Mouse (Mus musculus) liver, adult 2 months (tissue): Measurements from ENCODE around the gene Mcm9.

Source experiments
- CTCF ChIP-seq: fragments of 200-500 bp; IDR thresholded peaks from 2 replicates; pipeline ENCODE4 v1.5.1; 2011; ENCODE audit warnings: low read depth, low read length, control low read depth
- POLR2A ChIP-seq: fragments of 200-500 bp; IDR thresholded peaks from 2 replicates; pipeline ENCODE4 v1.6.1; 2011; ENCODE audit warnings: low read length, control low read depth; ENCODE audit not compliant: insufficient read depth; ENCODE audit errors: extremely low read depth

GRCm38 (mm10) chr10:53527838-53528773, 102.1 kb downstream of the Mcm9 start:
- TF ChIP-seq CTCF (peak; percentile 62; the same call in 1 of the 2 replicates), POLR2A (no peak)
